Mouse (Mus musculus) neural tube, embryonic 10.5 days (tissue): Measurements from ENCODE around the gene Rragc.
"Not testable (repeated sequence)": the region's sequence is repeated elsewhere in the genome, so short reads cannot be mapped to it uniquely, and the experiment has no call there.

Source experiments
- DNase-seq: peaks from one replicate; pipeline ENCODE4 v3.0.0-alpha.2; 2017; ENCODE audit warnings: low spot score; ENCODE audit errors: extremely low spot score

Gene Rragc

DNA sequence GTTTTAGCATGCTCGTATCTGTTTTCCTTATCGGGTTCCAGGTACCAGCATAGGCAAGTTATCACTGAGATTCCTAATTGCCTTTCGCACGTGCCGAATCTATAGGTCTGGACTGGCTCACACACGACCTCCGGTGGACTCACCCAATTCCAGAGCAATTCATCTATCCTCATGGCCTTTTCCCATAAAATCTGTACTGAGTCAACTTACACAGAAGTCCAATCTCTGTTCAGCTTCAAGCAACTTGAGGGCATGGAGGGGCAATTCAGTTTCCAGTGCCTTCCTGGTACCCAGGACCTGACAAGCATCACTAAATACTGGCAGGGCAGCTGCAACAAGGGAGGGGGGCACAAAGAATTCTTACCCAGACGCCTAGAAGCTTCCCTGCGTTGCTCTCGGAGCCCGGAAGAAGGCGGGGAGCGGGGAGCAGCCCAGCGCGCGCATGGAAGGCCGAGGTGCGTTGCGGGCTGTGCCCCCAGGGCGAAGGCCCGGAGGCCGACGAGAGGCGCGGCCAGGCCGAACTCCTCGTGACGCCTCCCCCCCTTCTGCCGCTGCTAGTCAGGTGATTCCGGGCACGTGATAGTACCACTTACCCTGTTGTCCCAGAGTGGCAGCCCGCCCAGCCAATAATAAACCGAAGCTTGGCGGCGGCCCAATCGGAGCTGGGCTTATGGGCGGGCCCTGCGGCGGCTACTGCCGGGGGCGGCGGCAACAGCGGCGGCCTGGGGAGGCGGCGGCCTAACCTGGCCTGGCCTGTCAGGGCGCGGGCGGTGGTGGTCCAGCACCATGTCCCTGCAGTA is at the start of gene Rragc:
Gene Rragc, plus strand, starts transcription at position 699 of the 800 bp plus-strand sequence.
- peak; percentile 100 for DNase-seq

DNA sequence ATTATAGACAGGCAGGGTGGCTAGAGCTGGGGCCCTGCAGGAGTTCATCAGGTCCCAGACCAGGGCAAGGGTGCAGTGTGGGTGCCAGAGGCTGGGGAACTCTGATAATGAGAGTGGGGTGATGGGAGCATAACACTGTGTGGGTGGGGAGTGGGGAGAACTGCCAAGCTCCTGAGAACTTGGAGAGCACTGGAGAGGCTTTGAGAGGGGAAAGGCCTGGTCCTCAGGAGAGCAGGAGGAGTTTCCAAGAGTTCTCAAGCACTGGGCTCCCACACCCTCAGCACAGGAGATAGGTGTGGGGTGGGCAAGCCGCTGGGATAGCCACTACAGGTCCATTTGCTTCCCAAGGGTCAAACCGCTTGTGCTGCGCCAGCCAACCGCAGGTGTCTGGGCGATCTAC is 23.5 kb upstream of the Rragc start:
- no peak for DNase-seq

DNA sequence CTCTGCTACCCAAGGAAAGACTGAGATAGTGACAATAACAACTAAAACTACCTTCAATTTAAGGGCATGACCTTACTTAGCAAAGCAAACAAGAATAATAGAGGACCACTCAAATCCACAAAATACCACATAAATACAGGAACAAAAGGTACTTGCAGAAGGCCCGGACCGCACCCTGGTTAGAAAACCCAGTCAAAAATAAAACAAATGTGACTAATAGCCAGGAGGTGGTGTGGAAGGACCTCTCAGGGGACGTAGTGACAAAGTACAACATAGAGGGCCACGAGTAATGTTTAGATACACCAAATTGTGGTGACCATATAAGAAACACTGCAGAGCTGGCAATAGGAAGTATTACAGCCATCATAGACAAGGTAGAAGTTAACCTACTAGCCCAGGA is 23.0 kb upstream of the Rragc start:
- no peak for DNase-seq

DNA sequence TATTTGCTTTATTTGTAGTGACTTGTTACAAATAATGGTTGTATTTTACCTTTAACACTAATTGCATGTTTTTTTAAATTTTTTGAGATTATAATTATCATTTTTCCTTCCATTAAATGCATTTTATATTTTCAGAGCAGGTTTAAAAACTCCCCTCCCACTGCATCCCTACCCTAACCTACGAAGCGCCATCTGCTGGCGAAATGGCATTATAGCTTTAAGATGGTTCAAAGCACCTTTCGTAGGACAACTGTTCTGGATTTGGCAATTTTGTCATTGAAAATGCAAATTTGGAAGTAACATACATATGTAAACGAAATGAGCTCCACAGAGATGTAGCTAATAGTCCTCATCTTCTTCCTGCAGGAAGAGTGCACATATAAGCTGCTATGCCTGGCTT is 18.6 kb upstream of the Rragc start:
- DNase-seq, result peak; percentile 29

DNA sequence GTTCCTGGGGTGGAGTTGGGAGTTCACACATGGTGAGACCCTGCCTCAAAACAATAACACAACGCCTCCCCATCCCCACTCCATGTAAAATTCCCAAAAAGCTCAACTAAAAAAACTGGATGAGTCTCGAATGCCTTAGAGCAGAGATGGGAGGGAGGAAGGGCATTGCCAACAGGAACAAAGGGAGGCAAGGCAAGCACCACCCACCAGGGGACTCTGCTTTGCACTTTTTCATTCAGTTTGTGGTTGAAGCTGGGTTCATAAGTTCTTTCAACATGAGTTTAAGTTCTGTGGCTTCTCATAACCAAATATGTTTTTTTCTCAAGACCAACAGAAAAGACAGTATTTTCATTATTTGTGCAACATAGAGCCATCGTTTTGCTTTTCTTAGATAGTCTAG is 13.8 kb upstream of the Rragc start:
- no peak for DNase-seq

DNA sequence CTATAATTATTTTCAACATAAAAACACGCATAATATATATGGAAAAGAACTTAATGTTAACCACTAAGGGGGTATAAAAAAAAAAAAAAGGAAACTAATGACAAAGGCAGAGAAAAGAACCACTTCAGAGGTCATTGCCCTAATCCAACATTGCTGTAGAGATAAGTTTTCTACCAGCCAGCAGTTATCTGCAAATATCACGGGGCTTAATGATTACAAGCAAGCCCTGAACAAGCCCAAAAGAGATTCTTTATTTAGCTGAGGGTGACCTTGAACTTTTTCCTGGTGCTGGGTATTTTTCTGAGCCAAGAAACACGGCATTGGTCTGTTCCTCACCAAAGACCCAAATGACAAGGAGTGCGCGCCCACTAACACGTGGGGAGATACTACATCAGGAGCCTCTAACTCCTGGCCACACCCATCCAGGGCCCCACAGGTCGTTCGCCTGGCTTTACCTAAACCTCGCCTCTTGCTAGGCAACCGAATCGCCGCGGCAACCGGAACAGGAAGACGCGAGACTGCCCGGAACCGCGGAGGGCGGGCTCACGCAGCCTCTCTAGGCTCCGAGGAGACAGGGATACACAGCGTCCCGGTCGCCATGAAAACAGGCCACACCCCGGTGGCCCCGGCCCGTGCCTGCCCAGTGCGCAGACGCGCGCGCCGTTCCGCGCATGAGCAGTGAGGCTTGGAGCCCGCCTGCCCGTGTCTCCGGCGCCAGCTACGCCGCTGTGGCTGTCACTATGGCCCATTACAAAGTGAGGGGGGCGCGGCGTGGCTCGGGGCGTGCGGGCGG is 12.7 kb upstream of the Rragc start, which contains the start of gene Mycbp:
Gene Mycbp, plus strand, starts transcription at position 500 of the 793 bp plus-strand sequence.
- DNase-seq, result peak; percentile 99

DNA sequence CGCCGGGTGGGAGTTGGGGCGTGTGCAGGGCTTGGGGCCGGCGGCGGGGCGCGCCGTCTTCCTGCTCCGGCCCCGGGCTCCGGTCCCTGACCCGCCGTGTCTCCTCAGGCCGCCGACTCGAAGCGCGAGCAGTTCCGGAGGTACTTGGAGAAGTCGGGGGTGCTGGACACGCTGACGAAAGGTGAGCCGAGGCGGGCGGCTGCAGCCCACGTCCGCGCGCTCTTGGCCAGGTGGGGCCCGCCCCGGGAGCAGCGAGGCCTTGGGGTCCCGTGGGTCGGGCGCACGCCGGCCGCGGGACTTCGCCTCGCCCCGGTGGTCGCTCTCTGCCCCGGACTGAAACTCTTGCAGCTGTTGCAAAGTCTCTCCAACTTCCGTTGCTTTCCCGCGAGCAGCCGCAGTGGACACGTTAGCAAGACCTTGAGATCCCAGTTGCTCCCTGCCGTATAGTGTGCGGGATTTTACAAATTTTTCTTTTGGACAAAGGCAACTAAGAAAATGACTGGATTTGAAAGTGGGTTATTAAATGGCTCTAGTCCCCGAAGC is 12.0 kb upstream of the Rragc start:
- no peak for DNase-seq

DNA sequence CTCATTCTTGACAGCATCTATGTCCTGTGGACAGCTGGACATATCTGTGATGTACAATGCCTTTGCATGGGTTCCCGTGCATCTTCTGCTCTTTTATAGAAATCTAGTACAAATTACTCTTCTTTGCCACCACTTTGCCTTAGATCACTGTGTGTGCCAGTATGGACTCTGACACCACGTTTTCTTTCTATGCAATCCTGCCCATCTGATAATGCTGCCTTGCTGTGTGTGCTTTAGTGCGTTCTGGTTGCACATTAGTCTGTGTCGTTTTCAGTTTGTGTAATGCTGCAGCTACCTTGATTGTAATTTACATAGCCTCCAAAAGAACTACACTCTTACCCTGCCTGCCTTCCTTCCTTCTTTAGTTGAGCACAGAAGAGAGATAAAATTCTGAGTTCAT is 5.7 kb upstream of the Rragc start:
- no peak for DNase-seq

DNA sequence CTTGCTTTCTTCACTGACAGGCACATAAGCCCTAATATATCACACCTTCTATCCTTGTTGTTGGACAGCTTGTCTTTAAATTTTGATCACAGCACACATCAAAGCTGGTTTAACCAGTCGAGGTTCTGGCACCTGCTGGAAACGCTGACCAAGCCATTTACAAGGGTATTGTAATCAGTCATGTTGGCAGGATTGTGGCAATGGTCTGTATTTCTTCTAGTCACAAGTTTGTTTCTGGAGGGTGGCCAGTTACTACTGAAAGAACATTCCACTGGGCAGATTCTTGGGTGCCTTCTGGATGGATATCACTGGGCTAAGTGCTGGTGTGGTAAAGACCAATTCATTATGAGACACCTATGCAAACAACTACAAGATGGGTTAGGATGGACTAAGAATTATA is 4.8 kb upstream of the Rragc start:
- no peak for DNase-seq

DNA sequence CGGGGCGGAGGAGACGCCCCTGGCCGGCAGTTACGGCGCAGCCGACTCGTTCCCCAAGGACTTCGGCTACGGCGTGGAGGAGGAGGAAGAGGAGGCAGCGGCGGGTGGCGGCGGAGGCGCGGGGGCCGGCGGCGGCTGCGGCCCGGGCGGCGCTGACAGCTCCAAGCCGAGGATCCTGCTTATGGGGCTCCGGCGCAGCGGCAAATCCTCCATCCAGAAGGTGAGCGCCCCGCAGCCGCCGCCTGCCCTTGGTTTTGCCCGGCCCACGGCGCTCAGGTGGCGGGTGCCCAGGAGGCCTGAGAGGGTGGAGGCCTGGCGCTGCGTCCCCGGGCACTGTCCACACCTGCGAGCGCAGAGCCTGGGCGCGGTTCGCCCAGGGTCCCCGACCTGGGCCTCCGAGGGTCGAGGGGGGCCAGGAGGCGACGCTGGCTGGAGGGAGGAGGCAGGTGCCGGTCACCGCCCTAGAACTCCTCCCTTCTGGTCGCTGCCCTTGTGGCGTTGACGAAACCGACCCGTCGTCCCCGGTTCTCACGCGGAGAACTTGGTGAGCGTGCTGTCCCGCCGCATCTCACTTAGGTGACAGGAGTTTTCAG is 398 bp downstream of the Rragc start, which contains the start of gene 4930535I16Rik:
Gene 4930535I16Rik, minus strand, starts transcription at position 475 of the 593 bp plus-strand sequence.
- no peak for DNase-seq

DNA sequence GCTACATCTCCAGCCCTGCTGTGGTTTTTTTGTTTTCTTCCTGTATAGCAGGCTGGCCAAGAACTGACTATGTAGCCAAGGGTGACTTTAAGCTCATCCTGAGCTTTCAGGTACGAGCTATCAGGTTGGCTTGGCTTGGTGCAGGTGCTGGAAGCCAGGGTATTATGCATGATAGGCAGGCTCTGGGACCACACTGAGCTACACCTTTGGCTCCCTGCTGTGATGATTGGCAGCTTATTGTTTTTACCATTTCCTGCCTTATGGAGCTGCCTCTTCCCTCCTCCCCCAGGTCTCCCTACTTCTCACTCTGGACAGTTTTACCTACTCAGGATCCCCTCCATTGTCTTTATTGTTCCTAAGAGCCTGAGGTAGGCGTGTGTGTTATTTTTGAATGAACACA is 1.6 kb downstream of the Rragc start:
- no peak for DNase-seq

DNA sequence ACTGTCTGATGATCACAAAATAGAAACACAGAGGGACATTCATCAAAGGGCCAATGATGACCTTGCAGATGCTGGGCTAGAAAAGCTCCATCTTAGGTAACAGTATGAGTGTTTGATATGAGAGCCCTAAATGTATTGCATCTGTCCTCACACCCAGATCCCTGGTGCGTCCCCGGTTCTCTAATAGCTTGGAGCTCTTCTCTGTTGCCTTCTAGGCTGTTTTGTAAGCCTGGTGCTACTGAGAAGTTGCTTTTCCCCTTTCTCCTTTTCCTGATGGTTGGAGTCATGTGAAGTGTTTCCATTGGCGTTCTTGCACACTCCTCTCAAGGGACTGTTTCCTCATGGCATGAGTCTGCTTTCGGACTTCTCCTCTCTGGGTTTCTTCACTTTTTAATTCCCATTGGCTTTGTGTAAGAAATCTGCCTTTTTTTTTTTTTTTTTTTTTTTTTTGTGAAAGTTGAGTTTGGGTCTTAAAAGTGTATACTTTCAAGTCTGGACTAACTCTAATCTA is 3.9 kb downstream of the Rragc start:
- DNase-seq, result no peak

DNA sequence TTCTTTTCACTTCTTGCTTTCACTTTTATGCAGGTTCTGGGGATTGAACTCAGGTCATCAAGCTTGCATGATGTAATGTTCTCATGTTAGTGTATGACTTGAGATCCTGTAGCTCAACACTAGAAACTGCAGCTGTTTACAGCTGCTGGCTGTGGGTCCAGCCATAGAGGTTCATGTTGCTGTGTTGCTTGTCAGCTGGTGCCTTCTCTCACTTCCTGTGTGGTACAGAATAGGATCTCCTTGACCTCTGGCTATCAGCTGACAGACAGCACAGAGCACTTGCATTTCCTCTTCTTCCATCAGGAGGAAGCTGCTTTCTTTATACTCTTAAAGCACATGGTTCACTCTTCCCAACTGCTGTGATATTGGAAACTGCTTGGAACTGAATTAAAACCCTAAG is 10.7 kb downstream of the Rragc start:
- DNase-seq, result no peak

DNA sequence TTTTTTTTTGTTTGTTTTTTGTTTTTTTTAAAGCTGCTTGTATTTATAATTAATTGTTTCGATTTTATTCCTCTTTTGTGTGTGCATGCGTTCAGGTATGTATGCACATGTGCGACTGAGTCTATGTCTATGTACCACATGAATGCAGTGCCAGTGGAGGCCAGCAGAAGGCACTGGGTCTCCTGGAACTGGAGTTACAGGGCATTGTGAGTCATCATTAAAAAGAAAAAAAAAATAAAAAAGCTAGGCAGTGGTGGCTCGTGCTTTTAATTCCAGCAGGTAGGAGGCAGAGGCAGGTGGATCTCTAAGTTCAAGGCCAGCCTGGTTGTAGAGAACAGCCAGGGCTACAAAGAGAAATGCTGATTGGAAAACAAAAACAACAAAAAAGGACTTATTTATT is 12.7 kb downstream of the Rragc start:
- no peak for DNase-seq

DNA sequence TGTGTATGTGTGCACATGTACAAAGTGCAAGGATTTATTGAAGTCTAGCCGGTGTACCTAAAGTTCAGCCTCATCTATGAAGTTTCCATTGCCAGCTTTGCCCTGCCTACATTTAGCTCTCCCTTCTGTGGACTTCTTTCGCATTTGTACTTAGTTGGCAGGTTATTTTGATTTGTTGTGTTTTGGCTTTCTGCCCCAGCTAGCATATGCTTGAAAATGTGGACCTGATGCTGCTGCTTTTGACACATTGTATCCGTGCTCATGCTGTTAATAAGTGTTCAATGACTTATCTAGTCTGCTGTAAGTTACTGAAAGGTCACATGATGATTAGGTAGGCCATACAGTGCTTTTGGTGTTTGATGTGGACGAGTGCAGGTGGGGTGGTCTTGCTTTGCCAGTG is 17.1 kb downstream of the Rragc start:
- DNase-seq, result no peak

DNA sequence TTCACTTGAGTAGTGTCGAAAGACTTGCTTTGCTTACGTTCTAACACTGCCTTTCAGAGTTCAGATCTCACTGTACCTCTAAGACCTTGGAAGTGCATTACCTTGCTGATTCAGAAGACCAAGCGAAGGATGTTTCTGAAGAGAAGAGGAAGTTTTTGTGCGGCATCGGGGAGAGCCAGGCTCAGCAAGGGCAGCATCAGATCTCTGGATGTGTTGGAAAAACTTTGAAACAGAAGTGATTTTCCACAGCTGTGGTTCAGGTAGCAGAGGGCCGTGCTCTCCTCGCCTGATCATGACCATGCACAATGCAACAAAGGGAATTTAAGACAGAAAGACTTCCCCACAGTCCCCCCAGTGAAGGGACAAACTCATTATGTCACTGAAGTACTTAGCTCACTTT is 18.8 kb downstream of the Rragc start:
- no peak for DNase-seq

DNA sequence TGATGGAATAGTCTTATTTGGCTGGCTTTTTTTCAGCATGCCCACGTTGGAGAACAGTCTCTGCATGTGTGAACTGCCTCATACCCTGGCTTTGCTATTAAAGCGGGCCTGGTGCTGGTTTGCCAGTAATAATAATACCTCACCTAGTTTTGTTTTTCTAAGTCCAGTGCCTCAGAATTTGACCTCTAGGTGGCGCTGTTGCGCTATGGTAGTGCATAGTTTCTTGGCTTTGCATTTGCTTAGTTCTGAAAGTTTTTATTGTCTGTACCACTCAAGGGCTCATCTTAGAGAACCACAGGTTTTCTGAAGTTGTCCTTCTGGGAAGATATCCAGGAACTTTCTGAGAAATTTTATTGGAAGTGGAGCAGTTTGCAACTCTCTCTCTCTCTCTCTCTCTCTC is 22.6 kb downstream of the Rragc start:
- DNase-seq, result peak; percentile 82

DNA sequence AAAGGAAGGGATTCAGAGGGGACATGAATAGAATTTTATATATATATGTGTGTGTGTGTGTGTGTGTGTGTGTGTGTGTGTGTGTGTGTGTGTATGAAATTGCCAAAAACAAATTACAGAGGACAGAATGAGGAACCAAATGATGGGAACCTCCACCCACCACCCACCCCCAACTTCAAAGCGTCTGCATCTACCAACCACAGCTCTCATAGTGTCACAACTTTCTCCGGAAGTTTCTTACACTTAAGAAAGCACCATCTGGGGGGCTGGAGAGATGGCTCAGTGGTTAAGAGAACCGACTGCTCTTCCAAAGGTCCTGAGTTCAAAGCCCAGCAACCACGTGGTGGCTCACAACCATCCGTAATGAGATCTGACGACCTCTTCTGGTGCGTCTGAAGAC is 23.6 kb downstream of the Rragc start:
- DNase-seq, result not testable (repeated sequence)

DNA sequence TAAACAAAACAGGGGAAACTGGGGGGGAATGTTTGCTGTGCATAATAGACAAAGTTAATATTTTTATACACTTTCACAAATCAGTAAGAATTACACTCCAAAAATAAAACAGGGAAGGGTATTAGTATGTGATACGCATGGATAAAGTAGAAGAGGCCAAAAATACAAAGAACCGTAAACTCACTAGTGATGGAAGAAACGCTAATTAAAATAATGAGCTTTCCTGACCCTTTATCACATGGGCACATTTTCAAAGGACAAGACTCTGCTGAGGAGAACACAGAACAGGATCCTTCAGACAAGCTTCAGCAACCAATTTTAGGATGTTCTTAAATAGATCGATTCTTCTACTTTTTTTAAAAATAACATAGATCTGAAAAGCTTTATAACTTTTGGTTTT is 29.5 kb downstream of the Rragc start:
- DNase-seq, result no peak

DNA sequence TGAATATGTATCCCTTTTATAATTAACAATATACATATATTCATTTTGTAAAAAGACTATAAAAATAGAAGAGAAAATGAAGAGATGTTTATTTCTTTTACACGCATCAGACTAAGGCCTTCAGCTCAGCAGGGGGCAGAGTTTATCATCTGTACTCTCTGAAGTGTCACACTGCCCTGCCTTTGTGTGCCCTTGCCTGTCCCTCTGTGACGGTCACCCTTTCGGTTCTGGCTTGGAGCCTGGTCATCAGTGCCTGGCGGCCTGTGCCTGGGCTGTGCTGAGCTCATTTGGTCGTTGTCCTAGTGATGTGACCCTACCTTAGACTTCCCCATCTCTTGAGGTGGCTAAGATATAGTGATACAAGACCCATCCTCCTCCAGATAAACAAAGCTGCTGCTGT is 29.9 kb downstream of the Rragc start:
- DNase-seq, result no peak

DNA sequence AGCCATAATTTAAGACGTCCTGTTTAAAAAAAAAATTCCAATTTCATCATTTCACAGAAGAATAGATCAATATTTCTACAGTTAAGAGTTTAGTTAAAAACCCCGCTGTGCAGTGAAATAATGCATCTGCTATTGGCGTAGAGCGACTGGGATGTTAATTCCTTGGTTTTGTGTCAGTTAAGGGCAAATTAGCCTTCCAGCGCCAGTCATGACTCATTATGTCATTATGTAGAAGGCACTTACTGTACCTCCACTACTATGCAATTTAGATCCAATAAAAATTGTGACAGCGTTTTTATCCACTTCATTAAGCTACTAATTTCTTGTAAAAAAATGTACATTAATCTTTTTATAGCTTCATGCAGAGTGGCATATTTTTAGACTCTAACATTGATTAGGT is 31.7 kb downstream of the Rragc start:
- DNase-seq, result no peak

DNA sequence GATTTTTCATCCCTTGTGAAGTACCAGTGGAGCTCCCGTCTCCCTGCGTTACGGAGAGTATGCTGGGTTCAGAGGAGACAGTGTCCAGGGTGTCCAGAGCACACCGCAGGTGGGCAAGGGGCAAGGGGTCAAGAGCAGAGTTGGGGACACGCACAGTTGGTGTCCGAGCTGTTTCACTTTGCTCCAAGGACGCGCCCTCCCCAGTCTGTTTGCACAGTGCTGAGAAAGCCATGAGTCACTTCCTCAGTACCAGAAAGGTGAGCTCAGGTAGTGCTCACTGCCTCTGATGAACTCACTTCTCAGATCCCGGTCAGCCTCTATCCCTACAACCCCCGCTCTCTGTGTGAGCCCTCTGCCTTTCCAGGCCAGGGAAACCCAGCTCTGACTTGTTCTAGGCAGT is 32.4 kb downstream of the Rragc start:
- no peak for DNase-seq
